Mouse (Mus musculus) embryonic facial prominence, embryonic 13.5 days (tissue): ENCODE measurements around the gene Dmwd. TPM values are rescaled to one million over a fixed set of nuclear protein-coding genes. Genes with fewer than 3 reads are reported as not detected.

Experiments used
- ATAC-seq: fragments of 200-750 bp; cut with Nextera tagmentation; 2 replicates; pipeline ENCODE4 v1.8.0; 2017; ENCODE audit warnings: low read depth; ENCODE audit not compliant: insufficient number of reproducible peaks, insufficient read depth, low FRiP score, low TSS enrichment
- H3K27ac ChIP-seq: fragments of 300-500 bp; sonication (generic); 2 replicates; pipeline ENCODE4 v1.5.1; 2015; ENCODE audit warnings: moderate library complexity, mild to moderate bottlenecking, inconsistent platforms
- H3K27me3 ChIP-seq: fragments of 300-500 bp; sonication (generic); 2 replicates; pipeline ENCODE4 v1.6.1; 2015; ENCODE audit warnings: mild to moderate bottlenecking, inconsistent platforms
- H3K36me3 ChIP-seq: fragments of 300-500 bp; sonication (generic); 2 replicates; pipeline ENCODE4 v1.6.1; 2015; ENCODE audit warnings: mild to moderate bottlenecking, inconsistent platforms
- H3K4me1 ChIP-seq: fragments of 300-500 bp; sonication (generic); 2 replicates; pipeline ENCODE4 v1.6.1; 2015; ENCODE audit warnings: inconsistent platforms
- H3K4me2 ChIP-seq: fragments of 300-500 bp; sonication (generic); 2 replicates; pipeline ENCODE4 v1.6.1; 2015; ENCODE audit warnings: moderate library complexity, mild to moderate bottlenecking, inconsistent platforms
- H3K4me3 ChIP-seq: fragments of 300-500 bp; sonication (generic); 2 replicates; pipeline ENCODE4 v1.5.1; 2015; ENCODE audit warnings: mild to moderate bottlenecking, inconsistent platforms
- H3K9ac ChIP-seq: fragments of 300-500 bp; sonication (generic); 2 replicates; pipeline ENCODE4 v1.6.1; 2015; ENCODE audit warnings: mild to moderate bottlenecking, inconsistent platforms
- H3K9me3 ChIP-seq: fragments of 300-500 bp; sonication (generic); 2 replicates; pipeline ENCODE4 v1.6.1; 2016; ENCODE audit warnings: inconsistent platforms
- WGBS: fragments of 180-500 bp; shearing (Covaris S2); methylation state at CpG from one replicate; pipeline ENCODE4 v1.1.7; 2015; ENCODE audit warnings: mixed read lengths; 5-methylcytosine and 5-hydroxymethylcytosine counted together
- microRNA-seq: library from miRNA; unstranded; fragments of <30 nt; microRNA quantifications from one replicate; pipeline ENCODE4, GENCODE M21; 2016
- polyA plus RNA-seq: library from polyadenylated mRNA; unstranded; fragments of >200 nt; fragmentation: Nextera tagmentation; extraction: Ambion mirVana; gene quantifications from 2 replicates; pipeline ENCODE4 v1.2.1, GENCODE M21; 2015

Dmwd gene
- polyA plus RNA-seq, 1 experiment from 2014 or later: 17.6 TPM

DNA sequence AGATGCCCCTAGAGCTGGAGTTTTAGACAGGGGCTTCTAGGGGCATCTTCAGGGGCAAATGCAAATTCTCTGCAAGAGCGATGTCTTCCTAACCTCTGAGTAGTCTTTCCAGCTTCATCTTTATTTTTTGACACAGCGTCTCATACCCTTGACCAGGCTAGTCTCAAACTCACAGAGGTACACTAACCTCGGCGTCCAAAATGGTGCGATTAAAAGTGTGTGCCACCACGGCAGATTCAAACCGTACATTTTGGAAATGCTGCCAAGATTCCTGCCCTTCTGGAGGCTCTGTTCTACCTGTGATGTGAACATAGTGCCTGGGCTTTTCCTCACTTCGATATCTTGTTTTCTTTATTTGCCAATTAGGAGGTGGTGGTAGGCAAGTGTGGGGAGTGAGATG lies 43.1 kb downstream of the Dmwd start:
- Histone ChIP-seq H3K9me3 (no peaks in the 10 kb centered on the region; the same call in 1 of the 2 replicates), H3K27ac (no peak overlapping the region), H3K4me3 (no peak overlapping the region), H3K9ac (no peak overlapping the region), H3K36me3 (no peaks in the 10 kb centered on the region), H3K4me1 (peaks cover 23% of the 10 kb centered on the region), H3K4me2 (no peak overlapping the region), H3K27me3 (peaks cover 7% of the 10 kb centered on the region; the same call in 1 of the 2 replicates)
- no peak for ATAC-seq
- 91% methylated on average over 8 of the region's 8 CpGs for whole genome bisulfite sequencing

DNA sequence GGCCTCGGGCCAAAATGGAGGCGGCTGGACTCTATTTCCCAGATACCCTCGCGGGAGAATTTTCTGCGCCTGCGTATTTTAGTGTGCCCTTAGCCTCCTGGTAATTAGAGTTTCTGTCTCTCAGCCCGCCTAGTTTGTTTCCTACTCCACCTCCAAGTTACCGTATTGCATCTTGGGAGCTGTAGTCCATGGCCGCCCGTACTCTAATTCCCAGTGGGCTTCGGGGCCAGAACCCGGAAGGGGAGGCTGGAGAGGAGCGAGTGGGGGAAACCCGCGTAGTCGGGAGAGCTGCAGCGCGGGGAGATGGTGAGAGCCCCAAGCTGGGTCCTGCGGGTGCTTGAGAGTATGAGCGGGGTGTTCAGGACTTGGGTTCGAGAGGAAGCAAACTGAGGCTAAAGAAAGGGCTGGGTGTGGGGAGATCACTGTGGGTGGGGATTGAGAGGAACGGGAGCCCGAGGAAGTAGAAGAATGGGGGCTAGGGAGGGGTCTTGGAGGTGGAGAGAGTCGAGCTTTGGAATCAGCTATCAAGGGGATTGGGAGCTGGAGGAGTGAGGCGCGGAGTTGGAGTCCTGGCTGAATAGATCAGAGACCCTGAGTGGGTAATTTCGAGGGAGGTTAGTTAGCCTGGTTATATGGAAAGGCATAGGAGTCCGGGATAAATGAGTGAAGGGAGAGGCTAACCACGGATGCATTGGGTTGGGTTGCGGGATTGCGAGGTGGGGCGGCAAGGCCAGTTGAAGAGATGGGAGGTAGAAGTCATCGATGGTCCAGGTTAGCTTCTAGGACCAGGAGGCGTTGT lies 43.8 kb downstream of the Dmwd start, which contains the start of gene Fbxo46:
Gene Fbxo46 (plus strand): TSS at position 229 of the 799 bp plus-strand sequence.
- H3K27ac ChIP-seq: peak within 1 kb of the TSS; percentile 44; the same call in 1 of the 2 replicates
- 2% methylated on average over 34 of the region's 34 CpGs for WGBS
- H3K4me3 ChIP-seq: peak within 1 kb of the TSS; percentile 72
- H3K4me2 ChIP-seq: peak within 1 kb of the TSS; percentile 90
- peak within 1 kb of the TSS; percentile 85 for H3K9ac ChIP-seq
- peak; percentile 95 for ATAC-seq
- peaks cover 7% of the 10 kb centered on the region; the same call in 1 of the 2 replicates for H3K27me3 ChIP-seq
- H3K36me3 ChIP-seq: no peaks in the 10 kb centered on the region
- peaks cover 23% of the 10 kb centered on the region for H3K4me1 ChIP-seq
- H3K9me3 ChIP-seq: no peaks in the 10 kb centered on the region; the same call in 1 of the 2 replicates

DNA sequence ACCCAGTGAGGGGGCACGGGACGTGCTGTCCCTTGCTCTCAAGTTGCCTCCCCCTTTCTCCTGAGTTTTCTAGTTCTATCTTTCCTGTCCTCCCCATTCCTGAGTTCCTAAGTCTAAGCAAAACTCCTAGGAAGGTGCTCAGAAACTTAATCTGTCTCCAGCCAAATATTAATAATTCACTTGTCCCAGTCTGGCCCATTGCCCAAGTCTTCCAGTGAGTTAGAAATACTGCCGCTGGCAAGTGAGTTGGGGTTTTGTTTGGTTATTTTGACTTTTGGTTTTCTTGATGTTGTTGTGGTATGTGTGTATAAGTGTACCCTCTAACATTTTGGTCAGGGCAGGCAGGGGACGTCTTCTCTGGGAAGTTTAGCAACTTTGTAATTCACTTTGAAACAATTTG lies 45.7 kb downstream of the Dmwd start:
- Histone ChIP-seq H3K9ac (no peak overlapping the region), H3K4me1 (peaks cover 23% of the 10 kb centered on the region), H3K4me2 (no peak overlapping the region), H3K27ac (no peak overlapping the region), H3K4me3 (no peak overlapping the region), H3K27me3 (peaks cover 7% of the 10 kb centered on the region; the same call in 1 of the 2 replicates), H3K9me3 (no peaks in the 10 kb centered on the region; the same call in 1 of the 2 replicates), H3K36me3 (peaks cover 7% of the 10 kb centered on the region)
- no peak for ATAC-seq
- 86% methylated on average over 4 of the region's 4 CpGs for WGBS

GRCm38 (mm10) chr7:19124713-19125112 lies 48.7 kb downstream of the Dmwd start:
- no peak for ATAC-seq
- 84% methylated on average over 6 of the region's 6 CpGs for WGBS
- Histone ChIP-seq H3K4me1 (peaks cover 17% of the 10 kb centered on the region), H3K27me3 (no peaks in the 10 kb centered on the region), H3K4me3 (no peak overlapping the region), H3K27ac (no peak overlapping the region), H3K9ac (peak overlapping the region; percentile 46; the same call in 1 of the 2 replicates), H3K36me3 (peaks cover 26% of the 10 kb centered on the region), H3K9me3 (no peaks in the 10 kb centered on the region), H3K4me2 (no peak overlapping the region)

DNA sequence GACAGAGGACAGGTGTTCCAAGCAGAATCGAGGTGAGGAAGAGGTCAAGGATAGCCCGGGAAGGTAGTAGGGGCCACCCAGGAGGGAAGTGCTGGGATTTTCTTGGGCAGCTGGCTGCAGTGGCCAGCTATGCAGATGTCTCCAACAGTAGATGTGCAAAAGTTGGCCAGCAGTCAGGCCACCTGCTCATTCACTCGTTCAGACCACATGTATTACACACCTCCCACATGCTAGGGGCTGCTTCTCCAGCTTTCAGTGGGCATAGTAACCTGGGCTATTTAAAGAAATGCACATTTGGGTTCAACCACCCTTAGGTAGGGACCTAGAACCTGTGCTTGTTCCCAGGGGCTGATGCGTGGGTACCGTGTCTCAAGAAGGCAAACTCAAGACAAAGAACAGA lies 51.7 kb downstream of the Dmwd start:
- no peaks in the 10 kb centered on the region for H3K27me3 ChIP-seq
- H3K9ac ChIP-seq: no peak overlapping the region
- 89% methylated on average over 5 of the region's 5 CpGs for WGBS
- no peak overlapping the region; the same call in 1 of the 2 replicates for H3K27ac ChIP-seq
- H3K4me2 ChIP-seq: no peak overlapping the region
- H3K36me3 ChIP-seq: peaks cover 26% of the 10 kb centered on the region
- no peak for ATAC-seq
- no peaks in the 10 kb centered on the region for H3K9me3 ChIP-seq
- peaks cover 13% of the 10 kb centered on the region for H3K4me1 ChIP-seq
- no peak overlapping the region for H3K4me3 ChIP-seq

- no peak for ATAC-seq
- 0 out of 2 replicates have a peak overlapping the region, but pooled peaks have one; percentile 6 for H3K9ac ChIP-seq
These were observed 53.4 kb downstream of the Dmwd start for GRCm38 (mm10) chr7:19129396-19129795.

GRCm38 (mm10) chr7:19130657-19131056 lies 54.6 kb downstream of the Dmwd start:
- Histone ChIP-seq H3K36me3 (peaks cover 39% of the 10 kb centered on the region), H3K9ac (peak overlapping the region; percentile 54), H3K4me1 (peaks cover 13% of the 10 kb centered on the region), H3K27ac (peak overlapping the region; percentile 80), H3K4me3 (peak overlapping the region; percentile 51), H3K4me2 (peak overlapping the region; percentile 66), H3K27me3 (no peaks in the 10 kb centered on the region), H3K9me3 (no peaks in the 10 kb centered on the region)
- ATAC-seq: no peak
- 26% methylated on average over 4 of the region's 4 CpGs for WGBS

More at GRCm38 (mm10) chr7:19129396-19129795, 53.4 kb downstream of the Dmwd start:
- H3K4me3 ChIP-seq: no peak overlapping the region
- H3K36me3 ChIP-seq: peaks cover 29% of the 10 kb centered on the region
- no peak overlapping the region for H3K4me2 ChIP-seq
- H3K27me3 ChIP-seq: no peaks in the 10 kb centered on the region
- H3K4me1 ChIP-seq: peaks cover 13% of the 10 kb centered on the region
- H3K27ac ChIP-seq: no peak overlapping the region
- no peaks in the 10 kb centered on the region for H3K9me3 ChIP-seq
- WGBS: 93% methylated on average over 5 of the region's 5 CpGs

- peak overlapping the region; percentile 66 for H3K4me2 ChIP-seq
- H3K27me3 ChIP-seq: no peaks in the 10 kb centered on the region
- H3K27ac ChIP-seq: peak overlapping the region; percentile 80
- no peaks in the 10 kb centered on the region for H3K9me3 ChIP-seq
- peak overlapping the region; percentile 51 for H3K4me3 ChIP-seq
- WGBS: under 1% methylated on average over 39 of the region's 39 CpGs
- H3K4me1 ChIP-seq: peaks cover 13% of the 10 kb centered on the region
- ATAC-seq: peak; percentile 98
- H3K36me3 ChIP-seq: peaks cover 41% of the 10 kb centered on the region
- peak overlapping the region; percentile 69 for H3K9ac ChIP-seq
These were observed 55.4 kb downstream of the Dmwd start for GRCm38 (mm10) chr7:19131324-19131848.

Small RNA genes lying within 50 kb of the gene (microRNA-seq; reads per million reads assigned to microRNA genes)
- not detected for gene Mir3100

Other genes with a start within 250 kb of the Dmwd start
- 0.38 and 0.39 TPM in 2 replicates for gene Mill2, start 236.3 kb upstream of the Dmwd start, polyA plus RNA-seq
- gene Pglyrp1, start 204.9 kb upstream of the Dmwd start, polyA plus RNA-seq: 0.76 and 2.9 TPM in 2 replicates
- gene Ccdc61, start 165.8 kb upstream of the Dmwd start, polyA plus RNA-seq: 26.3 and 35.6 TPM in 2 replicates
- gene Nova2, start 150.3 kb upstream of the Dmwd start, polyA plus RNA-seq: 0.62 and 0.65 TPM in 2 replicates
- not detected in 2 replicates for gene Nanos2, start 88.8 kb upstream of the Dmwd start, polyA plus RNA-seq
- gene Mypop, start 85.0 kb upstream of the Dmwd start, polyA plus RNA-seq: 6.0 and 6.7 TPM in 2 replicates
- 30.1 and 33.2 TPM in 2 replicates for gene Irf2bp1, start 72.2 kb upstream of the Dmwd start, polyA plus RNA-seq
- gene Foxa3, start 52.7 kb upstream of the Dmwd start, polyA plus RNA-seq: 0.62 and 1.8 TPM in 2 replicates
- gene Sympk, start 51.9 kb upstream of the Dmwd start, polyA plus RNA-seq: 36.0 and 43.2 TPM in 2 replicates
- gene Rsph6a, start 21.5 kb upstream of the Dmwd start, polyA plus RNA-seq: not detected in 2 replicates
- gene Dmpk, start 7.6 kb downstream of the Dmwd start, polyA plus RNA-seq: 13.1 and 16.8 TPM in 2 replicates
- gene Six5, start 18.4 kb downstream of the Dmwd start, polyA plus RNA-seq: 14.7 and 15.3 TPM in 2 replicates
- gene Gm4969, start 42.1 kb downstream of the Dmwd start, polyA plus RNA-seq: 3.5 and 4.4 TPM in 2 replicates
- gene Fbxo46, start 43.6 kb downstream of the Dmwd start, polyA plus RNA-seq: 15.3 and 16.6 TPM in 2 replicates
- gene Qpctl, start 73.1 kb downstream of the Dmwd start, polyA plus RNA-seq: 15.2 and 16.2 TPM in 2 replicates
- gene Snrpd2, start 73.5 kb downstream of the Dmwd start, polyA plus RNA-seq: 137 and 167 TPM in 2 replicates
- gene Gipr, start 89.9 kb downstream of the Dmwd start, polyA plus RNA-seq: 0.37 and 0.56 TPM in 2 replicates
- gene Eml2, start 100.2 kb downstream of the Dmwd start, polyA plus RNA-seq: 5.1 and 7.2 TPM in 2 replicates
- gene Gpr4, start 136.3 kb downstream of the Dmwd start, polyA plus RNA-seq: 1.6 and 1.9 TPM in 2 replicates
- gene Opa3, start 152.1 kb downstream of the Dmwd start, polyA plus RNA-seq: 36.2 and 38.2 TPM in 2 replicates
- 57.3 and 64.0 TPM in 2 replicates for gene Vasp, start 195.6 kb downstream of the Dmwd start, polyA plus RNA-seq
- not detected in 2 replicates for gene Ppm1n, start 203.8 kb downstream of the Dmwd start, polyA plus RNA-seq
- gene Rtn2, start 206.4 kb downstream of the Dmwd start, polyA plus RNA-seq: 10.2 and 11.7 TPM in 2 replicates
- 0.06 and 0.23 TPM in 2 replicates for gene Fosb, start 233.8 kb downstream of the Dmwd start, polyA plus RNA-seq